In genomic region chr16:90220026-90220891, GRCm38 (mm10) we compare ENCODE assay signal across 8 mouse cellular contexts. TPM values are rescaled to one million over a fixed set of nuclear protein-coding genes. Genes with fewer than 3 reads are reported as not detected.
DNase-seq lines count a peak whose midpoint lies in the region; ATAC-seq and TF ChIP-seq lines count a peak whose summit lies in the region.

Gene Sod1, plus strand, starts transcription at chr16:90220754.

- 2% methylated on average over 56 of the region's 63 CpGs for WGBS in embryonic facial prominence, embryonic 13.5 days
- 3% methylated on average over 63 of the region's 63 CpGs for WGBS in heart, adult 2 months
- 2% methylated on average over 62 of the region's 63 CpGs for WGBS in limb, embryonic 13.5 days
- WGBS in midbrain, embryonic 16.5 days = under 1% methylated on average over 60 of the region's 63 CpGs

- TF ChIP-seq EP300 in heart, adult 2 months (IDR thresholded peaks at IDR 0.05; ENCODE audit: insufficient read depth, low read depth, low read length) = peak; percentile 87

- TF ChIP-seq POLR2A in heart, adult 2 months (IDR thresholded peaks at IDR 0.05; ENCODE audit: insufficient read depth, low read depth, low read length) = peak; percentile 98

- peak; percentile 91 for DNase-seq in 3134 (ENCODE audit: extremely low read depth, insufficient read length, low spot score)
- peak; percentile 97 to 98 for DNase-seq in adrenal gland, postnatal 36 days
- DNase-seq in heart, adult 2 months = peak; percentile 96 to 99
- peak; percentile 90 to 94 for DNase-seq in kidney, adult 8-10 months
- peak; percentile 98 to 99 for DNase-seq in spleen, postnatal 10 days (ENCODE audit: low spot score in 2 of 2)

- peak within 1 kb of the TSS; percentile 85 for H3K4me2 ChIP-seq in embryonic facial prominence, embryonic 13.5 days
- H3K4me2 ChIP-seq in limb, embryonic 13.5 days (replicated peaks) = peak within 1 kb of the TSS; percentile 88
- peak within 1 kb of the TSS; percentile 60 for H3K4me2 ChIP-seq in midbrain, embryonic 16.5 days (ENCODE audit: low read length)

- no peaks in the 10 kb centered on the region for H3K9me3 ChIP-seq in embryonic facial prominence, embryonic 13.5 days
- no peaks in the 10 kb centered on the region for H3K9me3 ChIP-seq in limb, embryonic 13.5 days
- H3K9me3 ChIP-seq in midbrain, embryonic 16.5 days (replicated peaks; ENCODE audit: control insufficient read depth, low read length, poor library complexity, severe bottlenecking) = no peaks in the 10 kb centered on the region

- intact Hi-C loops in heart, adult 2 months (cut with DNase I) = loop anchor here (2.0 kb wide), 2 partner anchors 23 to 65 kb away; partner anchors contain the start of gene Scaf4

- H3K4me3 ChIP-seq in embryonic facial prominence, embryonic 13.5 days = peak within 1 kb of the TSS; percentile 96
- H3K4me3 ChIP-seq in heart, adult 2 months = peak within 1 kb of the TSS; percentile 78
- peak within 1 kb of the TSS; percentile 96 for H3K4me3 ChIP-seq in limb, embryonic 13.5 days
- H3K4me3 ChIP-seq in midbrain, embryonic 16.5 days (ENCODE audit: low read depth, low read length) = peak within 1 kb of the TSS; percentile 89

- H3K9ac ChIP-seq in embryonic facial prominence, embryonic 13.5 days = peak within 1 kb of the TSS; percentile 95
- H3K9ac ChIP-seq in heart, adult 2 months (ENCODE audit: low read depth, low read length) = peak within 1 kb of the TSS; percentile 85
- peak within 1 kb of the TSS; percentile 90 for H3K9ac ChIP-seq in limb, embryonic 13.5 days
- H3K9ac ChIP-seq in midbrain, embryonic 16.5 days (ENCODE audit: low read depth, low read length) = peak within 1 kb of the TSS; percentile 94

- peak within 1 kb of the TSS; percentile 93 for H3K27ac ChIP-seq in embryonic facial prominence, embryonic 13.5 days
- H3K27ac ChIP-seq in heart, adult 2 months = peak within 1 kb of the TSS; percentile 91
- H3K27ac ChIP-seq in limb, embryonic 13.5 days = peak within 1 kb of the TSS; percentile 85
- H3K27ac ChIP-seq in midbrain, embryonic 16.5 days (ENCODE audit: low read length) = peak within 1 kb of the TSS; percentile 89

- H3K79me2 ChIP-seq in heart, adult 2 months (replicated peaks; ENCODE audit: control insufficient read depth, insufficient read depth, low read length) = peaks cover 3% of the 10 kb centered on the region

- H3K27me3 ChIP-seq in embryonic facial prominence, embryonic 13.5 days = no peaks in the 10 kb centered on the region
- no peaks in the 10 kb centered on the region for H3K27me3 ChIP-seq in heart, adult 2 months (ENCODE audit: control insufficient read depth, insufficient read depth, low read length)
- no peaks in the 10 kb centered on the region for H3K27me3 ChIP-seq in limb, embryonic 13.5 days
- no peaks in the 10 kb centered on the region for H3K27me3 ChIP-seq in midbrain, embryonic 16.5 days (ENCODE audit: control insufficient read depth, insufficient read depth, low read depth, low read length)

- peaks cover 20% of the 10 kb centered on the region for H3K36me3 ChIP-seq in embryonic facial prominence, embryonic 13.5 days
- H3K36me3 ChIP-seq in heart, adult 2 months (ENCODE audit: control insufficient read depth, insufficient read depth, low read length) = peaks cover 15% of the 10 kb centered on the region
- H3K36me3 ChIP-seq in limb, embryonic 13.5 days = peaks cover 20% of the 10 kb centered on the region
- H3K36me3 ChIP-seq in midbrain, embryonic 16.5 days (ENCODE audit: control insufficient read depth, insufficient read depth, low read length) = peaks cover 3% of the 10 kb centered on the region

- peak; percentile 94 for ATAC-seq in embryonic facial prominence, embryonic 13.5 days (ENCODE audit: insufficient number of reproducible peaks, insufficient read depth, low FRiP score, low TSS enrichment, low read depth)
- ATAC-seq in limb, embryonic 13.5 days (ENCODE audit: low FRiP score, low read depth) = peak; percentile 96
- peak; percentile 92 for ATAC-seq in midbrain, embryonic 16.5 days

- H3K4me1 ChIP-seq in embryonic facial prominence, embryonic 13.5 days = peaks cover 27% of the 10 kb centered on the region
- peaks cover 8% of the 10 kb centered on the region for H3K4me1 ChIP-seq in heart, adult 2 months (ENCODE audit: control insufficient read depth, insufficient read depth, low read length)
- peaks cover 21% of the 10 kb centered on the region for H3K4me1 ChIP-seq in limb, embryonic 13.5 days
- peaks cover 23% of the 10 kb centered on the region for H3K4me1 ChIP-seq in midbrain, embryonic 16.5 days (ENCODE audit: control insufficient read depth, insufficient read depth, low read length)

- TF ChIP-seq CTCF in heart, adult 2 months (IDR thresholded peaks at IDR 0.05) = no peak

RNA-seq across cellular contexts. Expression of gene Sod1, which starts in this region (rescaled TPM):
- total RNA-seq in adrenal gland, postnatal 36 days (2021) = 1,000 to 10,000 TPM; 1,234 to 1,554 TPM
- 977 and 991 TPM in 2 replicates for polyA plus RNA-seq in embryonic facial prominence, embryonic 13.5 days (2015; fragmentation: Nextera tagmentation; extraction: Ambion mirVana)
- total RNA-seq in heart, adult 2 months (2021) = 100 to 1,000 TPM; 499 to 572 TPM
- 422 and 565 TPM in 2 replicates for polyA plus RNA-seq in heart, adult 2 months (2012; rRNA removed)
- 1,085 and 1,159 TPM in 2 replicates for polyA plus RNA-seq in limb, embryonic 13.5 days (2015; fragmentation: Nextera tagmentation; extraction: Ambion mirVana)
- 840 and 889 TPM in 2 replicates for polyA plus RNA-seq in midbrain, embryonic 16.5 days (2015; fragmentation: Nextera tagmentation; extraction: Ambion mirVana)

Comparison
In these comparisons a context has a peak if more than half of its experiments do, and no peak if none do; other contexts are left out.
1. Peak in every context shown above with its lines: DNase-seq, ATAC-seq, H3K4me3 ChIP-seq and H3K27ac ChIP-seq.